Mouse (Mus musculus): ENCODE data around the gene Cadps. TPM values are rescaled to one million over a fixed set of nuclear protein-coding genes. Genes with fewer than 3 reads are reported as not detected.
A peak's percentile ranks its signal among the peaks of the same experiment; 100 is the strongest.

The Cadps gene
- polyA plus RNA-seq, 1 experiment: 187 TPM

GRCm38 (mm10) chr14:12551353-12551752 lies 271.5 kb downstream of the Cadps start:
- no peak for TF ChIP-seq POLR2A (IDR thresholded peaks at IDR 0.05; ENCODE audit: extremely low read depth, insufficient read depth, low read length)
- no peak for TF ChIP-seq CTCF (IDR thresholded peaks at IDR 0.05; ENCODE audit: extremely low read depth, insufficient read depth, low read length)
- Histone ChIP-seq H3K27ac (ENCODE audit: insufficient read depth, low read length) (no peak overlapping the region), H3K4me3 (ENCODE audit: insufficient read depth, low read length) (no peak overlapping the region), H3K4me1 (ENCODE audit: control insufficient read depth, insufficient read depth, low read length) (no peaks in the 10 kb centered on the region; the same call in none of the 2 replicates)

GRCm38 (mm10) chr14:12550931-12551330 lies 271.9 kb downstream of the Cadps start:
- no peaks in the 10 kb centered on the region; the same call in 1 of the 2 replicates for H3K4me1 ChIP-seq (ENCODE audit: control insufficient read depth, insufficient read depth, low read length)
- H3K27ac ChIP-seq (ENCODE audit: insufficient read depth, low read length): no peak overlapping the region
- TF ChIP-seq POLR2A (IDR thresholded peaks at IDR 0.05; ENCODE audit: extremely low read depth, insufficient read depth, low read length) (no peak), CTCF (IDR thresholded peaks at IDR 0.05; ENCODE audit: extremely low read depth, insufficient read depth, low read length) (no peak)
- no peak overlapping the region for H3K4me3 ChIP-seq (ENCODE audit: insufficient read depth, low read length)

- no peaks in the 10 kb centered on the region for H3K4me1 ChIP-seq (ENCODE audit: control insufficient read depth, insufficient read depth, low read length)
- H3K4me3 ChIP-seq (ENCODE audit: insufficient read depth, low read length): no peak overlapping the region
- no peak overlapping the region for H3K27ac ChIP-seq (ENCODE audit: insufficient read depth, low read length)
- TF ChIP-seq POLR2A (IDR thresholded peaks at IDR 0.05; ENCODE audit: extremely low read depth, insufficient read depth, low read length) (no peak), CTCF (IDR thresholded peaks at IDR 0.05; ENCODE audit: extremely low read depth, insufficient read depth, low read length) (peak; percentile 18; the same call in 1 of the 2 replicates)
These were observed 273.6 kb downstream of the Cadps start for GRCm38 (mm10) chr14:12549290-12549689.

- TF ChIP-seq CTCF (IDR thresholded peaks at IDR 0.05; ENCODE audit: extremely low read depth, insufficient read depth, low read length): no peak
- TF ChIP-seq POLR2A (IDR thresholded peaks at IDR 0.05; ENCODE audit: extremely low read depth, insufficient read depth, low read length): no peak
- H3K4me3 ChIP-seq (ENCODE audit: insufficient read depth, low read length): no peak overlapping the region
- no peak overlapping the region for H3K27ac ChIP-seq (ENCODE audit: insufficient read depth, low read length)
- H3K4me1 ChIP-seq (ENCODE audit: control insufficient read depth, insufficient read depth, low read length): no peaks in the 10 kb centered on the region
These were observed 275.4 kb downstream of the Cadps start for GRCm38 (mm10) chr14:12547496-12547895.

GRCm38 (mm10) chr14:12541733-12542132 lies 281.1 kb downstream of the Cadps start:
- no peak overlapping the region for H3K27ac ChIP-seq (ENCODE audit: insufficient read depth, low read length)
- TF ChIP-seq POLR2A (IDR thresholded peaks at IDR 0.05; ENCODE audit: extremely low read depth, insufficient read depth, low read length) (no peak), CTCF (IDR thresholded peaks at IDR 0.05; ENCODE audit: extremely low read depth, insufficient read depth, low read length) (no peak)
- H3K4me3 ChIP-seq (ENCODE audit: insufficient read depth, low read length): no peak overlapping the region
- H3K4me1 ChIP-seq (ENCODE audit: control insufficient read depth, insufficient read depth, low read length): peaks cover 2% of the 10 kb centered on the region; the same call in 1 of the 2 replicates

- Histone ChIP-seq H3K27ac (ENCODE audit: insufficient read depth, low read length) (no peak overlapping the region), H3K4me3 (ENCODE audit: insufficient read depth, low read length) (no peak overlapping the region), H3K4me1 (ENCODE audit: control insufficient read depth, insufficient read depth, low read length) (peaks cover 4% of the 10 kb centered on the region; the same call in 1 of the 2 replicates)
- TF ChIP-seq CTCF (IDR thresholded peaks at IDR 0.05; ENCODE audit: extremely low read depth, insufficient read depth, low read length) (no peak), POLR2A (IDR thresholded peaks at IDR 0.05; ENCODE audit: extremely low read depth, insufficient read depth, low read length) (no peak)
These were observed 283.8 kb downstream of the Cadps start for GRCm38 (mm10) chr14:12539071-12539470.

GRCm38 (mm10) chr14:12531101-12531500 lies 291.8 kb downstream of the Cadps start:
- no peak overlapping the region for H3K4me3 ChIP-seq (ENCODE audit: insufficient read depth, low read length)
- peaks cover 1% of the 10 kb centered on the region; the same call in 1 of the 2 replicates for H3K4me1 ChIP-seq (ENCODE audit: control insufficient read depth, insufficient read depth, low read length)
- TF ChIP-seq POLR2A (IDR thresholded peaks at IDR 0.05; ENCODE audit: extremely low read depth, insufficient read depth, low read length) (no peak), CTCF (IDR thresholded peaks at IDR 0.05; ENCODE audit: extremely low read depth, insufficient read depth, low read length) (peak; percentile 80)
- H3K27ac ChIP-seq (ENCODE audit: insufficient read depth, low read length): no peak overlapping the region

GRCm38 (mm10) chr14:12530554-12530953 lies 292.3 kb downstream of the Cadps start:
- H3K27ac ChIP-seq (ENCODE audit: insufficient read depth, low read length): no peak overlapping the region
- no peak overlapping the region for H3K4me3 ChIP-seq (ENCODE audit: insufficient read depth, low read length)
- no peak for TF ChIP-seq CTCF (IDR thresholded peaks at IDR 0.05; ENCODE audit: extremely low read depth, insufficient read depth, low read length)
- TF ChIP-seq POLR2A (IDR thresholded peaks at IDR 0.05; ENCODE audit: extremely low read depth, insufficient read depth, low read length): no peak
- H3K4me1 ChIP-seq (ENCODE audit: control insufficient read depth, insufficient read depth, low read length): peaks cover 1% of the 10 kb centered on the region; the same call in 1 of the 2 replicates

- H3K27ac ChIP-seq (ENCODE audit: insufficient read depth, low read length): no peak overlapping the region
These were observed 292.8 kb downstream of the Cadps start for GRCm38 (mm10) chr14:12529961-12530542.

GRCm38 (mm10) chr14:12527296-12527695 lies 295.6 kb downstream of the Cadps start:
- H3K27ac ChIP-seq (ENCODE audit: insufficient read depth, low read length): no peak overlapping the region
- H3K4me3 ChIP-seq (ENCODE audit: insufficient read depth, low read length): no peak overlapping the region
- TF ChIP-seq POLR2A (IDR thresholded peaks at IDR 0.05; ENCODE audit: extremely low read depth, insufficient read depth, low read length) (no peak), CTCF (IDR thresholded peaks at IDR 0.05; ENCODE audit: extremely low read depth, insufficient read depth, low read length) (no peak)
- H3K4me1 ChIP-seq (ENCODE audit: control insufficient read depth, insufficient read depth, low read length): no peaks in the 10 kb centered on the region; the same call in 1 of the 2 replicates

More at GRCm38 (mm10) chr14:12529961-12530542, 292.8 kb downstream of the Cadps start:
- no peak overlapping the region for H3K4me3 ChIP-seq (ENCODE audit: insufficient read depth, low read length)
- no peak for TF ChIP-seq POLR2A (IDR thresholded peaks at IDR 0.05; ENCODE audit: extremely low read depth, insufficient read depth, low read length)
- peak; percentile 67 for TF ChIP-seq CTCF (IDR thresholded peaks at IDR 0.05; ENCODE audit: extremely low read depth, insufficient read depth, low read length)
- H3K4me1 ChIP-seq (ENCODE audit: control insufficient read depth, insufficient read depth, low read length): no peaks in the 10 kb centered on the region; the same call in 1 of the 2 replicates
